Mouse (Mus musculus) intestine, embryonic 15.5 days (tissue): Measurements from ENCODE around the gene Tmem108. TPM values are rescaled to one million over a fixed set of nuclear protein-coding genes. Genes with fewer than 3 reads are reported as not detected.

Experiments used
- ATAC-seq: fragments of 200-750 bp; cut with Nextera tagmentation; 2 replicates; pipeline ENCODE4 v1.8.0; 2017; ENCODE audit warnings: moderate TSS enrichment, moderate library complexity
- H3K27ac ChIP-seq: fragments of 300-500 bp; sonication (generic); 2 replicates; pipeline ENCODE4 v1.5.1; 2015; ENCODE audit warnings: mild to moderate bottlenecking, inconsistent platforms
- H3K27me3 ChIP-seq: fragments of 300-500 bp; sonication (generic); replicated peaks from 2 replicates; pipeline ENCODE4 v1.6.1; 2015; ENCODE audit warnings: inconsistent platforms
- H3K36me3 ChIP-seq: fragments of 300-500 bp; sonication (generic); 2 replicates; pipeline ENCODE4 v1.6.1; 2015; ENCODE audit warnings: inconsistent platforms
- H3K4me1 ChIP-seq: fragments of 300-500 bp; sonication (generic); replicated peaks from 2 replicates; pipeline ENCODE4 v1.6.1; 2015; ENCODE audit warnings: inconsistent platforms
- H3K4me2 ChIP-seq: fragments of 300-500 bp; sonication (generic); replicated peaks from 2 replicates; pipeline ENCODE4 v1.6.1; 2015; ENCODE audit warnings: mild to moderate bottlenecking, inconsistent platforms
- H3K4me3 ChIP-seq: fragments of 300-500 bp; sonication (generic); replicated peaks from 2 replicates; pipeline ENCODE4 v1.5.1; 2015; ENCODE audit warnings: inconsistent platforms
- H3K9ac ChIP-seq: fragments of 300-500 bp; sonication (generic); 2 replicates; pipeline ENCODE4 v1.6.1; 2015; ENCODE audit warnings: inconsistent platforms
- H3K9me3 ChIP-seq: fragments of 300-500 bp; sonication (generic); 2 replicates; pipeline ENCODE4 v1.6.1; 2016; ENCODE audit warnings: inconsistent platforms
- WGBS: fragments of 180-500 bp; shearing (Covaris S2); methylation state at CpG from one replicate; pipeline ENCODE4 v1.1.7; 2015; 5-methylcytosine and 5-hydroxymethylcytosine counted together
- polyA plus RNA-seq: library from polyadenylated mRNA; unstranded; fragments of >200 nt; fragmentation: Nextera tagmentation; extraction: Ambion mirVana; gene quantifications from 2 replicates; pipeline ENCODE4 v1.2.1, GENCODE M21; 2015

The Tmem108 gene
- polyA plus RNA-seq = 9.9 and 10.2 TPM in 2 replicates

DNA sequence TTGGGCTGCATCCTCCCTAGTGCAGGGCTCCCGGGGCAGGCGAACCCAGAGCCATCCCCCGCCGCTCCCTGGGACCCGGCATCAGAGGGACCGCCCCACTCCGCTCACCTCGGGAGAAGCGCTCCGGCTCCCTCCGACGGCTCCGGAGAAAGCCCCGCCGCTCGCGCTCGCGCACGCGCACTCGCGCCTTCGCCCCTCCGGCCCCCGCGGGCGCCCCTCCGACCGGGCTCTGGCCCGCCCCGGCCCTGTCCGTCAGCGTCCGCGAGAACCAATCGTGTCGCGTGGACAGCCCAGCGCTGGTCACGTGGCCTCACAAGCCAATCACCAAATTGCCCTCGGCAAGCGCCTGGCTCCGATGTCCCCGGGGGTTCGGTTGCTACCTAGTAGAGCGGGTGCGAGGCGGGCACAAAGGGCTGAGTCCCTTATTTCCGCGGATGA is at the start of gene Tmem108:
TSS of gene Tmem108 (minus strand) at position 191 of the 438 bp plus-strand sequence.
- peaks cover 20% of the 10 kb centered on the region for H3K27me3 ChIP-seq
- under 1% methylated on average over 50 of the region's 51 CpGs for WGBS
- peak; percentile 98 for ATAC-seq
- H3K27ac ChIP-seq = no peak within 1 kb of the TSS
- peak within 1 kb of the TSS; percentile 97 for H3K4me2 ChIP-seq
- peak within 1 kb of the TSS; percentile 60 for H3K4me3 ChIP-seq
- peak within 1 kb of the TSS; percentile 52 for H3K9ac ChIP-seq
- H3K36me3 ChIP-seq = no peaks in the 10 kb centered on the region
- no peaks in the 10 kb centered on the region for H3K9me3 ChIP-seq
- H3K4me1 ChIP-seq = peaks cover 8% of the 10 kb centered on the region; the same call in 1 of the 2 replicates

DNA sequence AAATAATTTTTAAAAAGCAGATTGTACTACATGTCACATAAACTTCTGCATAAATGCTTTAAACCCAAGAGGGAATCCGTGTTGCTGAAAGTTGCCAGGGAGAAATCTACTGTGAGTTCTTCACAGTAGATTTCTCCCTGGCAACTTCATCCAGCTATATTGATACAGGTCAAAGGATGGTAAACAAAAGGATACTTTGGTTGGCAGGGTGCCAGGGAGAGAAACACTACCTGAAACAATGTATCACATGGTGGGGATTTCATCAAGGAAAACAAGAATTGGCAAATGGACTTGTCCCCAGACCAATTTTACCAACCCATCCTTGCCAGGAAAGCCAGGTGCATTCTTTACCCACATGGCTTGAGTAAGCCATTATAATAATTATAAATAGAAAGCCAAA is 27.4 kb upstream of the Tmem108 start:
- H3K4me3 ChIP-seq = no peak overlapping the region
- no peaks in the 10 kb centered on the region for H3K4me1 ChIP-seq
- no peak overlapping the region for H3K4me2 ChIP-seq
- H3K36me3 ChIP-seq = no peaks in the 10 kb centered on the region
- no peak for ATAC-seq
- H3K27me3 ChIP-seq = no peaks in the 10 kb centered on the region
- H3K27ac ChIP-seq = no peak overlapping the region
- WGBS = 65% methylated on average over 1 of the region's 1 CpGs
- H3K9ac ChIP-seq = no peak overlapping the region
- no peaks in the 10 kb centered on the region for H3K9me3 ChIP-seq

DNA sequence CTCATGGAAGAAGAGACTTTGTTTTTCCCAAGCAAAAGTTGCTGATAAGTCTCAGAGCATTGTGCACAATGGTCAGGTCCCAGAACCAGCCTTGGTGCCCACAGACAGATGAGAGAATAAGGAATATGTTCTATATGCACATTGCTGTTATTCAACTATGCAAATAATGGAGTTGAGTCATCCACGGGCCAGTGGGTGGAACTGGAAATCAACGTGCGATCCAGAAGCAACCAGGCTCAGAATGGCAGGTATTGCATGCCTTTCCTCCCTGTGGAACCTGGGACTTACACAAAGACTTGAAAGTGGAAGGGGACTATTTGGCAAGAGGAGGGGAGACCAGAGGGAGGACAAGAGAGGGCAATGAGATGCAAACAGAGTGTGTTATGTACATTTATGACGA is 22.5 kb upstream of the Tmem108 start:
- Histone ChIP-seq H3K9me3 (no peaks in the 10 kb centered on the region), H3K9ac (no peak overlapping the region), H3K36me3 (no peaks in the 10 kb centered on the region), H3K27ac (no peak overlapping the region), H3K27me3 (no peaks in the 10 kb centered on the region), H3K4me1 (no peaks in the 10 kb centered on the region), H3K4me3 (no peak overlapping the region), H3K4me2 (no peak overlapping the region)
- WGBS = 73% methylated on average over 4 of the region's 4 CpGs
- ATAC-seq = no peak

DNA sequence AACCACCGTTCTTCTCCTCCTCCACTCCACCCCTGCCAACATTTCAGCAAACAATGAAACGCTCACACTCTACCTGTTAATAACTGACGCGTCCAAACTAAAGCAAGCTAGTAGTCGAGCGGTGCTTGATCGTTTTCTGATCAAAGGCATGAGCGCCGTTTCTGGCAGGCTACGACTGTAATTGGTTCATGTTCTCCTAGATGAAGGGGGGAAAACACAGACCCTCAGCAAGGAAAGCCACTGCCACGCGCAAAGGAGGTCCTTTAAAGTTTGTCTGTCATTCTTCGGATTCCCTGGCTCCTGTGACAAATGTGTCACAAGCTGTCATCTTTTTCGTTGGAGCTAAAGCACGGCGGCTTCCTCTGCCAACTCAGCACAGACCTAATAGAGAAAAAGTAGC is 21.6 kb upstream of the Tmem108 start:
- Histone ChIP-seq H3K9ac (no peak overlapping the region), H3K27me3 (no peaks in the 10 kb centered on the region), H3K4me3 (no peak overlapping the region), H3K36me3 (no peaks in the 10 kb centered on the region), H3K9me3 (no peaks in the 10 kb centered on the region), H3K4me1 (no peaks in the 10 kb centered on the region), H3K4me2 (no peak overlapping the region), H3K27ac (no peak overlapping the region)
- ATAC-seq = no peak
- WGBS = 65% methylated on average over 16 of the region's 16 CpGs

DNA sequence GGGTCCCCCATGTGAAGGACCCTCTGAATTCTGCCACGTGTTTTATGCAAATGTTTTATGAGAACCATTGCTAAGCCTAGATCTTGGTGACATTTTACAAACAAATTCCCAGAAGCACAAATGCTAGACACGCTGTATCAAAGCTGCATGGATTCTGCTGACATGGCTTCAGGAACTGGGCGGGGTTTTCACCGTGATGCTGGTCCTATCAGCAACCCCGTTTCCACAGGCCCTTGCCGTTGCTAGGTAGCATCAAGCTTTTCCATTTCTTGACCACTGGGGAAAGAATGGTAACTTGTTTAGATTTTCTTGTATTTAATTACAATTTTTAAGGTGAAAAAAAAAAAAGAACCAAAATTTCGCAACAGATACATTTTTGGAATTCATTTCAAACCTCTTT is 20.7 kb upstream of the Tmem108 start:
- 80% methylated on average over 7 of the region's 7 CpGs for WGBS
- no peaks in the 10 kb centered on the region for H3K36me3 ChIP-seq
- H3K4me3 ChIP-seq = no peak overlapping the region
- H3K27ac ChIP-seq = no peak overlapping the region
- H3K9ac ChIP-seq = no peak overlapping the region
- ATAC-seq = no peak
- no peaks in the 10 kb centered on the region for H3K9me3 ChIP-seq
- no peak overlapping the region for H3K4me2 ChIP-seq
- no peaks in the 10 kb centered on the region for H3K27me3 ChIP-seq
- H3K4me1 ChIP-seq = no peaks in the 10 kb centered on the region

DNA sequence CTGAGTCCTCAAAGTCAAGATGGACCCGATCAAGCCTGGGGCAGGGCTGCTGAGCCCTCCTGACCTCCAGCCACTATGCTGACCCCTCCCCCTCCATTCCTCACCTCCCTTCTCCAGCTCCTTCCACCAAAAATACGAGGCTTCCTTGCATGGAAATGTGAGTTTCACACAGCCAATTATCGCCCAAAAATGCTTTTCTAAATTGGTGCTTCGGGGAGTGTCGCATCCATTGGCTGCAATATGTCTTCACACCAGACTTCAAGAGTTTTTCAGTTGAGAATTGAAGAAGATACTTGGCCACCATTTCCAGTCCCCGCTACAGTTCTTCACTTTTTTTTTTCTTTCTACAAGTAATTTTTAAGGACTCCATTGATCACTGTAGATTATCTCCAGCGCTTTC is 19.8 kb upstream of the Tmem108 start:
- no peak overlapping the region for H3K4me3 ChIP-seq
- H3K36me3 ChIP-seq = no peaks in the 10 kb centered on the region
- H3K4me2 ChIP-seq = no peak overlapping the region
- H3K4me1 ChIP-seq = no peaks in the 10 kb centered on the region
- WGBS = 80% methylated on average over 7 of the region's 7 CpGs
- no peak overlapping the region for H3K9ac ChIP-seq
- no peak overlapping the region for H3K27ac ChIP-seq
- H3K27me3 ChIP-seq = no peaks in the 10 kb centered on the region
- no peak for ATAC-seq
- H3K9me3 ChIP-seq = no peaks in the 10 kb centered on the region

DNA sequence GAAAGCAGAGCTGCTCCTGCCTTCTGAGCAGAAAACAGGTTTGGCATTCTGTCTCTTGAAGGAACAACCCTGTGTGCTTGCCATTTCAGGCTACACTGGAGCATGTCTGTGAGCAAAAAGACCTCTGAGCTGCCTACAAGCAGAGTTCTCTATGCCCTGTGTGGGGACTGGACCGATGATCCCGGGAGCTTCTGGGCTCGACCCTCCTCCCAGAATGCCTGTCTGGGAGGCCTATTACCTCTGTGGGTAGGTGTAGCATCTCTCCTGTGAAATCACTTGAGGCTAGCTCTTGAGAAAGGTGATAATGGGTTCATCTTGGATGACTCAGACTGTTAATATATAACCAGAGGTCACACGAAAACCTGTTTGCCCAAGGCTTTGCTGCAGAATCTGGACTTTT is 19.0 kb upstream of the Tmem108 start:
- Histone ChIP-seq H3K27me3 (no peaks in the 10 kb centered on the region), H3K4me1 (no peaks in the 10 kb centered on the region), H3K27ac (no peak overlapping the region), H3K9ac (no peak overlapping the region), H3K9me3 (no peaks in the 10 kb centered on the region), H3K4me2 (no peak overlapping the region), H3K36me3 (no peaks in the 10 kb centered on the region), H3K4me3 (no peak overlapping the region)
- 63% methylated on average over 4 of the region's 4 CpGs for WGBS
- ATAC-seq = no peak

DNA sequence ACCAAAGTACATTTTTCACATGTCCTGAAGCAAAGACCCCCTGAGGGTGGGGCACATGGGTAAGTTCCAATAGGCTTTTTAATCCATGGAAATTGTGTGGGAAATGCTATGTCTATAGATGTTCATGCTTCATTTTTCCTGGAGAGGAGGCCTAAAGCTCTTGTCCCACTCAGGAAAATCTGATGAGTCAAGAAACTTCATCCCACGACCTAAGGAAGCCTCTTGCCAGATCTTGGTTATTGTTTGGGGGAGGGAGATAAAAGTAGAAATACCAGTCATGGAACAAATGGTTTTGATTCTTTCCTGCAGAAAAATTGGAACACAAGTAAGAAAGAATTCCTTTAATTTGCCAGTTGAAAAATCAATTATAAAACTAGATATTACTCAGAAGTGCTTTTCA is 16.5 kb upstream of the Tmem108 start:
- H3K4me3 ChIP-seq = no peak overlapping the region
- ATAC-seq = no peak
- H3K27me3 ChIP-seq = no peaks in the 10 kb centered on the region
- no peaks in the 10 kb centered on the region for H3K4me1 ChIP-seq
- no peaks in the 10 kb centered on the region for H3K36me3 ChIP-seq
- H3K27ac ChIP-seq = no peak overlapping the region
- no peaks in the 10 kb centered on the region for H3K9me3 ChIP-seq
- 48% methylated on average over 1 of the region's 1 CpGs for WGBS
- H3K9ac ChIP-seq = no peak overlapping the region
- no peak overlapping the region for H3K4me2 ChIP-seq

DNA sequence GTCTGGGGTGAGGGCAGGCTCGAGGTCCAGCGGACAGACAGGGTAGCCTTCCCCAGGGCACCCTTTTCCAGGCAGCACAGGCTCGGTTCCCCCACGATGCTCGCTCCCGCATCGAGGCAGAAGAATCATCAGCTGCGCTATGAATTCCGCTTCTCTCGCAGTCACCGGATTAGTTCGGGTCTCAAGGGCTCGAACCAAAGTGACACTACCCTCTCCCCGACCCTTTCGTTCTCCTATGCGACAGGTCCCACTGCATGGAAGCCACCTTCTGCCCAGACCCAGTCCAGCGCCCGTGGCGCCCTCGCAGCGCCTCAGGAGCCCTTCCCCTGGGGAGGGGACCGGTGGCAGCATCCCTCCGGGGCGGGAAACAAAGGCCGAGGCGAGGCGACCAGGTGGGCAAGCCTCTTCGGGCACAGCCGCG is 476 bp downstream of the Tmem108 start:
- under 1% methylated on average over 30 of the region's 30 CpGs for WGBS
- H3K27me3 ChIP-seq = peaks cover 20% of the 10 kb centered on the region
- H3K4me3 ChIP-seq = peak overlapping the region; percentile 60
- H3K36me3 ChIP-seq = no peaks in the 10 kb centered on the region
- no peak overlapping the region for H3K27ac ChIP-seq
- H3K4me1 ChIP-seq = peaks cover 8% of the 10 kb centered on the region; the same call in 1 of the 2 replicates
- peak overlapping the region; percentile 97 for H3K4me2 ChIP-seq
- H3K9me3 ChIP-seq = no peaks in the 10 kb centered on the region
- peak overlapping the region; percentile 52 for H3K9ac ChIP-seq
- peak; percentile 42; the same call in 1 of the 2 replicates for ATAC-seq

DNA sequence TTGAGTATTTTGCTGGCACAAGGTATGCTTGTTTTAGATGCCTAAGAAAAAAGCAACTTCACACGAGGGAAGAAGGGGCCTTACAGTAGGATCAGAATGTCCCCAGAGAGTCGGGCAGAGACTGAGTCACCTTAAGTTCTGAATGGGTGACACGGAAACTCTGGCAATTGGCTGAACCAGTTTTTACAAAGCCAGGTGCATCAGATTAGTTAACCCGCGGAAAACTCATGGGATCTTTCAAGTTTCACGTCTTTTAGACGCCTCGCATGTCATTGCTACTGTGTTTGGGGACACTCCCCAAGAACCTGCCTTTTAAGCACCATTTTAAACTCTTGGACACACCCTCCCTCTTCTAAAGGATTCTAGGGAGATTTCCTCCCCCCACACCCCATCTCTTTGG is 1.3 kb downstream of the Tmem108 start:
- H3K4me1 ChIP-seq = peaks cover 8% of the 10 kb centered on the region; the same call in 1 of the 2 replicates
- ATAC-seq = no peak
- H3K36me3 ChIP-seq = no peaks in the 10 kb centered on the region
- WGBS = 30% methylated on average over 8 of the region's 8 CpGs
- peaks cover 20% of the 10 kb centered on the region for H3K27me3 ChIP-seq
- H3K27ac ChIP-seq = no peak overlapping the region
- peak overlapping the region; percentile 60; the same call in 1 of the 2 replicates for H3K4me3 ChIP-seq
- no peak overlapping the region for H3K9ac ChIP-seq
- no peaks in the 10 kb centered on the region for H3K9me3 ChIP-seq
- 0 out of 2 replicates have a peak overlapping the region, but pooled peaks have one; percentile 3 for H3K4me2 ChIP-seq

DNA sequence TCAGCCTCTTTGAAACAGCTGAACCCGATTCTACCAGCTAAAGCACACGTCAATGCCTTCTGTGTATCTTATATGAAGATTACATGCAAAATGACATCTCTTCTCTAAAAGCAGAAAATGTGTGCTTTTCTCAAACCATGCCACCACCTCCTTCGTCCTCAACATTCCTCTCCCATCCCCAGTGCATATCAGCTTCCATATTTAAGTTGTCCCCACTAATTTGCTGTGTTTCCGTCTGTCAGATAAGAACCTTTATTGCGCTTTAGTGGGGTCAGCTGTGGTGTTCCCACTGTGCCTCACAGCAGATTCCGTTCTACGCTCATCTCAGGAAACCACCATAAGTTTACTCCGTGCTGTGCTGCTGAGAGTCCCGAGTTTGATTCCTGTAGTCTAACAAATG is 1.8 kb downstream of the Tmem108 start:
- no peak for ATAC-seq

DNA sequence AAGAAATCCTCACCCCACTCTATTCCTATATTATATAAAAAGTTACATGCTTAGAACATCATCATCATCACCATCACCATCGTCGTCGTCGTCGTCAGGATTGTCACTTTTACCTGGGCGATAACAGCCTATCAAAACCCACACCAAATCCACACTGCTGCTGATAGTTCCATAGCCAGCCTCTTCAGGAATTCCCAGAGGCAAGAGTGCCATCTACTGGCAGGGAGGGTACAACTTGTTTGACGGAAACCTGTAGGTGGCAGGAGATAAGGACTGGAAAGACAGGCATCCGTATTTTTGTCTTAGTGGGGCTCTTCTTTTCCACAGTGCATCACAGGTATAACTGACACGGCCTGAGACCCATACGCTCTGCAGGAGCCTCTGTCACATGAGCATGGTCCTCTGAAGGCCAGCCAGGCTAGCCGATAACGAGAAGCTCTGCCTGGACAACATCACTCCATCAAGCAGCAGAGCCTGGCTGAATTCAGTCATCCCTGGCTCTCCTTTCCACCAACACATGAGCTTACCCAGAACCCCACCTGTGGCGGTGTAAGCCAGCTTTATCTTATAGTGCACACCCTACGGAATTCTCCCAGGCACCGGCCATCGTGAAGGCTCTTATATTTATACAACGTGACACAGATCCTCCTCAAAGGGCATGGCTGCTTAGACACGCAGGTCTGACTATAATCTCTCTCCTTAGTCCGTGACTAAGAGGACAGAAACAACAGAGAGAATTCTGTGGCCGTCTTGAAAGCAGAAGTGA is 2.5 kb downstream of the Tmem108 start:
- ATAC-seq = peak; percentile 32
- Histone ChIP-seq H3K27ac (no peak overlapping the region), H3K4me1 (peaks cover 8% of the 10 kb centered on the region; the same call in 1 of the 2 replicates), H3K27me3 (peaks cover 20% of the 10 kb centered on the region), H3K9me3 (no peaks in the 10 kb centered on the region), H3K4me3 (no peak overlapping the region), H3K4me2 (peak overlapping the region; percentile 26), H3K36me3 (no peaks in the 10 kb centered on the region), H3K9ac (no peak overlapping the region)
- WGBS = 6% methylated on average over 20 of the region's 20 CpGs

More for the DNA sequence above, 1.8 kb downstream of the Tmem108 start:
- H3K27ac ChIP-seq = no peak overlapping the region
- peaks cover 8% of the 10 kb centered on the region; the same call in 1 of the 2 replicates for H3K4me1 ChIP-seq
- no peaks in the 10 kb centered on the region for H3K36me3 ChIP-seq
- H3K9me3 ChIP-seq = no peaks in the 10 kb centered on the region
- H3K27me3 ChIP-seq = peaks cover 20% of the 10 kb centered on the region
- no peak overlapping the region for H3K4me3 ChIP-seq
- H3K9ac ChIP-seq = no peak overlapping the region
- no peak overlapping the region for H3K4me2 ChIP-seq
- WGBS = 41% methylated on average over 9 of the region's 9 CpGs

DNA sequence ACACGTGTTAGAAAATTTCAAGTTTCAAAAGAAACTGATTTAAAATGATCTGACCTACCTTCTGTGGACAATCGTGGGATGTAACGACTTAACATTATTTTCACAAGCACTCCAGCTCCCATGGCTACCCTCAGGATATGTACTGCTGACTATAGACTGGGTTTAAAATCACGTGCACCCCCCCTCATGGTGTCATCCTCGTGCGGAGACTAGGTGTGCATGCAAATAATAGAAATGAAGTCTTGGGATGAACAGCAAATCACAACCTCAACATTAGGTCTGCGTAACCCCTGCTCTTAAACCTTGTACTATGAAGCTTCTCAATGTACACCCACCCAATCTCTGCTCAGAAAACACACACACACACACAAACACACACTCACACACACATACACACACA is 3.4 kb downstream of the Tmem108 start:
- H3K27ac ChIP-seq = no peak overlapping the region
- no peak for ATAC-seq
- H3K27me3 ChIP-seq = peaks cover 20% of the 10 kb centered on the region

More for the DNA sequence above, 3.4 kb downstream of the Tmem108 start:
- Histone ChIP-seq H3K4me3 (no peak overlapping the region), H3K4me1 (peaks cover 8% of the 10 kb centered on the region; the same call in 1 of the 2 replicates), H3K9ac (no peak overlapping the region), H3K4me2 (no peak overlapping the region), H3K36me3 (no peaks in the 10 kb centered on the region), H3K9me3 (no peaks in the 10 kb centered on the region)
- 79% methylated on average over 7 of the region's 7 CpGs for WGBS
